Mouse (Mus musculus): Measurements from ENCODE around the gene Agmo. TPM values are rescaled to one million over a fixed set of nuclear protein-coding genes. Genes with fewer than 3 reads are reported as not detected.

Gene Agmo
- 0.19 TPM for polyA plus RNA-seq (2017; shearing (Covaris generic))

GRCm38 (mm10) chr12:37241566-37242021 is at the start of gene Agmo:
Gene Agmo (plus strand): TSS chr12:37241641.

Other genes with a start within 250 kb of the Agmo start
- gene Meox2, start 133.1 kb upstream of the Agmo start, polyA plus RNA-seq (2017; shearing (Covaris generic)), result not detected